Mouse (Mus musculus) layer of hippocampus, postnatal 14 days (tissue): ENCODE measurements around the gene Zfp810. TPM values are rescaled to one million over a fixed set of nuclear protein-coding genes. Genes with fewer than 3 reads are reported as not detected.
A peak's percentile ranks its signal among the peaks of the same experiment; 100 is the strongest.
"Not testable (repeated sequence)": the region's sequence is repeated elsewhere in the genome, so short reads cannot be mapped to it uniquely, and the experiment has no call there.

Experiments
- DNase-seq, 2 experiments: peaks; one replicate each; pipeline ENCODE4 v3.0.0; 2021 to 2022; ENCODE audit warnings: low spot score in 2 of 2, mixed read lengths in 1 of 2
- long read RNA-seq, 2 experiments: library from polyadenylated mRNA; stranded (forward); transcript quantifications; one replicate each; pipeline ENCODE4 v2.0.0; 2021
- total RNA-seq, 2 experiments: library from RNA; stranded (reverse); gene quantifications; 2 replicates each; pipeline ENCODE4 v1.2.3; 2021

Gene Zfp810
- 10 to 100 TPM; 16.0 to 22.6 TPM for total RNA-seq
- long read RNA-seq, experiment 1, partial matches to known transcripts: 0 of 20 reads
- long read RNA-seq, experiment 1, other reads (novel, unspliced or antisense): 16 of 20 reads
- long read RNA-seq, experiment 2, transcript Zfp810-201 (8 exons, 3,238 nt): major isoform, 7 of 18 reads
- long read RNA-seq, experiment 2, partial matches to known transcripts: 1 of 18 reads
- long read RNA-seq, experiment 2, other reads (novel, unspliced or antisense): 9 of 18 reads

DNA sequence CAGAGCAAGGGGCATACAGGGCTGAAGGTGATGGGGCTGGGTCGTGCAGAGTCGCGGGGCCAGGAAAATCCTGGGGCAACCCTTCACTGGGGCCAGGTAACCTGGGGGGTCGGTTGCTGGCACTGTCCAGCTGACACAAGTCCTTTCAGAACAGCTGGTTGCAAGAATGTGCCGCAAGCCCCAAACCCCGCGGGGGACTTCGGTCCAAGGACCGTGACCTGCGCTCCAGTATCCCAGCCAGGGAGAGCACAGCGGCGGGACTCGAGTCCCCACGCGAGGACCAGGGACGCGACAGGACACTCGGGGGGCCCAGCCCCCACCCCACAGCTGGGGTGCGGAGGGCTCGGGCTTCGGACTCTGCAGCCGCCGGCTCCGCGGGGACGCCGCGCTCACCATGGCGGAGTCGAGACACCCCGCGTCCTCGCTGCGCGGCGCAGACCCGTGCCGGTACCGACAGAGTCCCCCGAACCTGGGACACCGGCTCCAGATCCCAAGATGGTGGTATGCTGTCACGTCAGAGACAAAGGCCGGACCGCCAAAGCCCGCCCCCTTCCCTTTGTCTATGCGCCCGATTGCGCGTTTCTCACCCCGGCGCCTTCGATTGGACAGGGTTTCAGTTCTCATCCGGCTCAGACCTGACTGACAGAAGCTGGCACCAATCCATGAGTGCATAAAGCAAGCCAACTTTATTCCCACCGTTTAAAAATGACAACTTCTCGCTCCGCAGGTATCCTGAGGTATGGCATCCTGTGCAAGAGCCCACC, at the start of gene Zfp810:
Zfp810 (minus strand) TSS at position 493 of the 764 bp plus-strand sequence.
- DNase-seq: peak; percentile 92 to 97

DNA sequence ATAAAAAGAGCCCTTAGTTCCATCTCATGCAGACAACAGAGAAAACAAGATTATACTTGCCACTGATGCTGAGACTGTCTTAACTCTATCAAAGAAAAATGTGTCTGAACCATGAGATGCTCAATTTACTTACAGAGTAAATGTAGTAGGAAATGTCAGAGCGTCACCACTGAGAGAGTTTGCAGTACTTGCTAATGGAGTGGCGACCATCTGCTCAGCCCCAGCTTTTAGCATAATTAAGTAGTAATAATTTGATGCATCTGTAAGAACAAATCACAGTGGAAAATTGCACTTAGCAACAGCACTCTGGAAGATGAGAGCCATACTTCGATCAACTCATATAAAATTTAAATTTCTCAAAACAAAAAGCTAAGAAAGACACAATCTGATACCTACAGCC, 48.5 kb upstream of the Zfp810 start:
- no peak for DNase-seq

DNA sequence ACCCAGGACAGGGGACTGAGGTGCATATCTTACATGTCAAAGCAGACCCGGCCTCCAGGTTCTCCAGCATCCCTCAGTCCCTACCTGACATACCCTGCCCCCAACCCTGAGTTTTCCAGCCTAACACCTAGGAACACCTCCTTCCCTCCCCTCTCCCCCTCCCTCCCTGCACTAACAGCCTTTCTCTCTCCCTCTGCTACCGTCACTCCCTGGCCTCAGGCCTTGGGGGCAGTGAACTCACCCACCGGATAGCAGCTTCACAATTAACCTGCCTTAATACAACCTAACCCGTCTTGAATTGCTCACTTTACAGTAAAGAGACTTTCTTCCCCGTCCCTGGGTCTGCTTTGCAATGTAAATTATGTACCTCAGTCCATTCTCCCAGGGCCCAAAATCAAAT, 46.5 kb upstream of the Zfp810 start:
- DNase-seq: no peak

DNA sequence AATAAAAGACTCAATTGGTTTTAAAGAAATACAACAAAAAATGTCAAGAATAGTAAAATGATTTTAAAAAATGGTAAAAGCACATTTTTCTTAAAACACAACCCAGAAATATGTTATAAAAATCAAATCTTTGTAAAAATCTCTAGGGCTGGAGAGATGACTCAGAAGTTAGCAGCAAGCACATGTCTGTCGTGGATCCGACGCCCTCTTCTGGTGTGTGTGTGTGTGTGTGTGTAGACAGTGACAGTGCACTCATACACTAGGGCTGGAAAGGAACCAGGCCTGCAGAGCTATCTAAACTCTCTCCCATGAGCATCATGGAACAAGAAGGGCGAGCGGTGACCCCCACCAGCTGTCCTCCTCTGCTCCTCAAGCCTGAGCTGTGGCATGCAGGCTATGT, 46.0 kb upstream of the Zfp810 start:
- no peak for DNase-seq

DNA sequence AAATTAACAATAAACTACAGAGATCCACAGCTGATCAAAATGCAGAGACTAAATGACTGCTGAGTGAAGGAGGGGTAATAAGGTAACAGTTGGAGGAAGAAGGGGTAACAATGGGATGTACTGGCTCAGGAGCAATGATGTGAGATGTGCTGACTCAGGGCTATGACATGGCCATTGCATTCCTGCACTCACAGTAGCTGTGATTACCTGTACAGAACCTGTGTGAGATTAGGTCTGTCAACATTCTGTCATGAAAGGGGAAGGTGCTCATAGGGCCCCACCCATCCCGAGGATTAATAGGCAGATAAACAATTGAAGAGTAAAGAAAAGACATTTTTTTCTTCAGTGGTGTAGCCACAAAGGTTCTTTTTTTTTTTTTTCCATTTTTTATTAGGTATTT, 32.9 kb upstream of the Zfp810 start:
- DNase-seq: no peak

DNA sequence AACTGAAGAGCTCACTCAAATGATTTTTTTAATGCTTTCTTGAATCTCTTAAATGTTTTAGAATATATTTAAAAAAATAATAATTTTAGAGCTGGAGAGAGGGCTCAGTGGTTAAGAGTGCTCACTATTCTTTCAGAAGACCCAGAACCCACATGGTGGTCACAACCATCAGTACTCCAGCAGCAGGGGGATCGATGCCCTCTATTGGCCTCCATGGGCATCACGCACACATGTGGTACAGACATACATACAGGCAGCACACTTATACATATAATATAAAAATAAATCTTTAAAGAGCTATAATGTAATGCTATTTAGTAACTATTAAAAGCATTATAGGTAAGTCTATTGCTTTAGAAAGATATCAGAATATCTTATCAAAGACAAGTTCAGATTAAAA, 29.8 kb upstream of the Zfp810 start:
- no peak for DNase-seq

DNA sequence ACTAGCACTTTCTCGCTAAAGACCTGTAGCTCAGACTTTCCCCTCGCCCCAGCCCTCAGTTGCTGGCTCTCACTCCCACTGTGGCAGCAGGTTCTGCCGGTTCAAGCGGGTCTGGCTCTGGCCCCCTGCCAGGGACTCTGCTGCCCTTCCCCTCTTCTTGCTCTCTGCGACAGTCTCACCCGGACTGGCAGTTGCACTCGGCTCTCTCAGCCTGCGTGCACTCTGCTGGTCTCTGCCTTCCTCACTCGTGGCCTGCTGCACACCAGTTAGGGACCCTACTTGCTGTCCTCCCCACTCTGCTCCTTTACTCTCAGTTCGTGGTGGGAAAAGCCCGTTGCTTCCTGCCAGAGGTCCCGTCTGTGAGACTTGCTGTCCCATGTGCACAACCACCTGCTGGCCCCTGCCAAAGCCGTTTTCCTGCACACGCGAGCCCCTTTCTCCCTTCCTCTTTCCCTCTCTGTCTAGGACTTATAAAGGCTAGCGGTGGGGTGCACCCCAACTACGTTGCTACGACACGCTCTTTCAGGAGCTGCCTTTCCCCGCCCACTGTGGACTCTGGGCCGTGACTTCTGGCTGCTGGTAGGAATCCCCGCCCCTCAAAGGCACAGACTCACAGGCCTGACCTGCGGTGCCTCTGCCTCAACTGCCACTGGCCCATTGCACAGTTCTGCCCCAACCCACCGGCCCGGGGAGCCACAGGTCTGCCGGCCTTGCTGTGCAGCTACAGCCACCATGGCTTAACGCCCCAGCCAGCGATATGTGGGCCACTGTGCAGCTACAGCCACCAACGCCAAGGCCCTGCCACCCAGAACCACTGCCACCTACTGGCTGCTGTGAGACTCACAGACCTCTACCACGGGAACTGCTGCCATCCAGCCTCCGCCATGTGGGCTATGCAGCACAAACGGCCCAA, 20.3 kb upstream of the Zfp810 start:
- DNase-seq: peak; percentile 79 to 83

DNA sequence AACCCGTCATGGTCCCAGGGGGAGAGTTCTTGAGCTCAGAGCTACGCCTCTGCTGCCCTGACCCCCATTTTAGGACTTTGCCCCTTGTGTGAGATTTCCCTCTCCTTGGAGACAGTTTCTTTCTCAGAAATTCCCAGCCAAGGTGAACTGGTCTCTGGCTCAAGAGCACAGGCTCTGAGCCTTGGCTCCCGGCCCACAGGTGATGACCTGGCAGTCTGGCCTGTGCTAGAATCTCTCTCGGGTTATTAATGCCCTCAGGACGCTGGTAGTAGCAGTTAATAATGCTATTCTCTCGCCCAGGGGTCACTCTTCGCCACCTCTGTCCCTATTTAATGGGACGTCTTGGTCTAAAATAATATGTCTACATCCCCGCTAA, 19.6 kb upstream of the Zfp810 start:
- no peak for DNase-seq

DNA sequence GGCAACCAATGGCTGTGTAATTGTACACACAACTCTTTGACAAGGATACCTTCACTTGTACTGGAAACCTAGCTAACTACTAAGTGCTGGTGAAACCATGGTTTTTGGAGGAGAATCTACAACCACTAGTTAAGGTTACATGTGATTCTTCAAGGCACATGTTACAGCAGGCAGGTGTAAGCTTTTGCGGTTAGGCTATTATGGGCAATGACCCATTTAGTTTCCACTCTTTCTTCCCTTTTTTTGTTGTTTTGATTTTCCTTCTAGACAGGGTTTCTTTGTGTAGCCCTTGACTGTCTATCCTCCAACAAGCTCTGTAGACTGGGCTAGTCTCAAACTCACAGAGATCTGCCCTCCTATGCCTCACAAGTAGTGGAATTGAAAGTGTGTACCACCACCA, 17.1 kb upstream of the Zfp810 start:
- no peak for DNase-seq

DNA sequence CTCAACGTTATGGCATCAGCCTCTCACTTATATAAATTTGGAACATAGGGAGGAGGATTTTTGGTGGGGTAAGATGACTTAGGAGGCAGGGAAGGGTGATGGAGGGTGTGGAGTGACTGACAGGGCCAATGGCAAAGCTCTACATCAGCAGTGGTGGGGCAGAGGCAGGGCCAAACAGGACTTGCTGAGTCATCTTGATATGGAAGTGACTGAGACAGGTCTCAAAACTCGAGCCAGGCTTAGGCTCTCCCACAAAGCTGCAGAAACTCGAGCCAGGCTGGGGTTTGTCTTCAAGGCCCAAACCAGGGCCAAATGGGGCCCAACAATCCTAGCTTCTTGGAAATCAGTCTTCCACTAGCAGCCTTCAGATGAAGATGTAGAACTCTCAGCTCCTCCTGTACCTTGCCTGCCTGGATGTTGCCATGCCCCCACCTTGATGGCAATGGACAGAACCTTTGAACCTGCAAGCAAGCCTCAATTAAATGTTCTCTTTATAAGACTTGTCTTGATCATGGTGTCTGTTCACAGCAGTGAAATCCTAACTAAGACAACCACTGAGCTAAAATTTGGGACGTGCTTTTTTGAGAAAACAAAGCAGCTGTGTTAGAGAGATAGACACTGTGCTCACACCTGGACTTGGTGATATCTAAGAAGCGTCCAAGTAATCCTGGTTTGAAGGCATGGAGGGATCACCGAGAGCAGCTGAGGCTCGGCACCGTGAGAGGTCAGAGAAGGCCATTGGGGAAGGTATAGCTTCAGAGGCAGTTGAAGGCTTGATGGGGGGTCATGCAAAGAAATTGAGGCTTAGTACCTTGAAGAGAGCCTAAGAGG, 15.1 kb upstream of the Zfp810 start:
- DNase-seq: no peak

DNA sequence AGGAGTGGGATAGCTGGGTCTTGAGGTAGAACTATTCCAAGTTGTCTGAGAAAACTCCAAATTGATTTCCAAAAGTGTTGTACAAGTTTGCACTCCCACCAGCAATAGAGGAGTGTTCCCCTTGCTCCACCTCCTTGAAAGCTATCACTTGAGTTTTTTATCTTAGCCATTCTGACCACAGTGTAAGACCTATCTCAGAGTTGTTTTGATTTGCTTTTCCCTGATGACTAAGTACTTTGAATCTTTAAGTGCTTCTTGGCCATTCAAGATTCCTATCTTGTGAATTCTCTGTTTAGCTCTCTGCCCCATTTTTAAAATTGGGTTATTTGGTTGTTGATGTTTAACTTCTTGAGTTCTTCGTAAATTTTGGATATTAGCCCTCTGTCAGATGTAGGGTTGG, 11.7 kb upstream of the Zfp810 start:
- no peak for DNase-seq

DNA sequence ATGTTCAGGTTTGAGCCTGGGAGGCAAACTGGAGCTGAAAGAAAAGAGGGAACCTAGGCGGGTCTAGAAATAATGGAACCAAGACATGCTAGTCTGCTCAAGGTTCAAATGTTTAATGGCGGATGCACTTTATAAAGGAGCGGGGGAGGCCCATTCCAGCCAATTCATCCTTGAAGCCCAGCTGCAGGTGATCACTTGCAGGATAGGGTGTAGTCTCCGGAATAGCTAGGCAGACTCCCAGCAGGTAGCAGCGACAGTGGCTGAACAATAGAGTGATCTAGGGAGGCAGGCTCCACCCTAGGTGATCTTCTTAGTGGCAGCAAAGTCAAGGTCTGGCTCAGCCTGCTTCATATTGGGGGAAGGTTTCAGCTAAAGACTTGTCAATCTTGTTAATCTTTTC, 8.6 kb upstream of the Zfp810 start:
- DNase-seq: not testable (repeated sequence)

DNA sequence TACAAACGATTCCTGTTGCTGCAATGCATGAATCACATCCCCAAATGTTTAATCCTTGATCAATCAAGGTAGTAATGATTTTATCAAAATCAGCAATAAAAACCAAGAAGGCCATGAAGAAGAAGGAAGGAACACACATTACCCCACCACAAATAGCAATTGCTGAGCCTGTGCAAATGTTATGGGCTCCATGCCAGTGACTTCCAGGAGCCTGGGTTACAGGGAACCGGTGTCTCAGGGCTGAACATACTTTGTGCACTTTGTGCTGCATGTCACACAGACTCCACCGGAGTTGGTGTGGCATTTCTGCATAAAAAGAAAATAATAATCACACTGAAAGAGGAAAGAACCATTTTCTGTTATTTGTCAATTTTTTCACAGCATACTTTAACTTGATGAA, 6.6 kb upstream of the Zfp810 start:
- DNase-seq: no peak

DNA sequence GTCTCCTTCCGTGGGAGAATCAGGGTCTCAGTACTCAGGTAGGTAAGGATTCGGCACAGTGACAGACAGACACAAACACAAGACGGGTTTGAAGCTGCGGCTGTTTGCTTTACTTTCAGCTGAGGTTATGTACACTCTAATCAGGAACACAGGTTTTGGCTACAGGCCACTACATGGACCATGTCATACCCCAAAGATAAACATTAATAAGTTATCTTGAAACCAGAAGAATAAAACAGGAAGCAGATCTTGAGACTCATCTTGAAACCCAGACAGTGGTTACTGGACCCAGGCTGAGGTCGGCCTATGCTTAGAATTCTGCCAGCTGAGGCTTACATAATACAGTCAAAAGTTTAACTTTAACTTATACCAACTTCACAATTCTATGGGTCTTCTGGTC, 5.8 kb upstream of the Zfp810 start:
- DNase-seq: no peak

DNA sequence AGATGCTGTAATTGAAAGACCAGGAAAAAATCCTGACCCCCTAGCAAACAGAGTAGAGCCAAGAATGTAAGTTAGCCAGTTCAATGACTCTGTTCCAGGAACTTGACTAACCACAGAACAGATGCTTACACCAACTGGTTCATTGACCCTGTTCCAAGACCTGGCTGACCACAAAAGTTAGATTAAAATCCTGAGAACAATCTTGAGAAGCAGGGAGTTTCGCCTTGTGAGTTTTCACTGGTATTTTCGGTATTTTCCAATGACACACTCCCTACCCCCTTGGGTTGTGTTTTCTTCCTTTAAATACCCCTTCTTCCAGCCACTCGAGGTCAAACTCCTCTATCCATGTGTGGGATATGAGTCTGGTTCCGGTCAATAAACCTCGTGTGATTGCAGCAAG, 2.2 kb upstream of the Zfp810 start:
- no peak for DNase-seq

DNA sequence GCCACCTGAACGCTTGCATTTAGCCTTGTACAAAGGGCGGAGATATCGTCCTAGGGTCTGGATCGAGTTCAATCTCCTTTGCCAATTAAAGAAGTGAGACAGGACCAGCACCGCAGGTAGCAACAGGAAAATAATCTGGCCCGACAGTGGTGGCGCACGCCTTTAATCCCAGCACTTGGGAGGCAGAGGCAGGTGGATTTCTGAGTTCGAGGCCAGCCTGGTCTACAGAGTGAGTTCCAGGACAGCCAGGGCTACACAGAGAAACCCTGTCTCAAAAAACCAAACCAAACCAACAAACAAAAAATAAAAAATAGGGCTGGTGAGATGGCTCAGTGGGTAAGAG, 443 bp upstream of the Zfp810 start:
- DNase-seq: not testable (repeated sequence)

DNA sequence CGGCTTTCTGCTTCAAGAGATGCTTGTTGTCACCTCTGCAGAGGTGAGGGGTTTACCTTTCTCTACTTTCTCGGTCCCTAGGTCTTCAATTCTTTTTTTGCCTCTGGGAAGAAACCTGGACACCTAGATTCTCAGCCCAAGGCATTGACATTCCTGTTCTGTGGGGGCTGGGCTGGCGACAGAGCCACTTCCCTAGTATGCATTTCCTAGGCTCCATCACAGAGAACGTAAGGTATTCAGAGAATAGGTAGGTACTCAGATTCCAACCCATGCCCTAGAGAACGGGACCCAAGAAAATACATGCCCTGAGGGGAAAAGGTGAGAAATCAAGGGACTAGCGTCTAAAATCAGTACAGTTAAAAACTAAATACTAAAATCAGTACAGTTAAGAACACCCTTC, 722 bp downstream of the Zfp810 start:
- no peak for DNase-seq

DNA sequence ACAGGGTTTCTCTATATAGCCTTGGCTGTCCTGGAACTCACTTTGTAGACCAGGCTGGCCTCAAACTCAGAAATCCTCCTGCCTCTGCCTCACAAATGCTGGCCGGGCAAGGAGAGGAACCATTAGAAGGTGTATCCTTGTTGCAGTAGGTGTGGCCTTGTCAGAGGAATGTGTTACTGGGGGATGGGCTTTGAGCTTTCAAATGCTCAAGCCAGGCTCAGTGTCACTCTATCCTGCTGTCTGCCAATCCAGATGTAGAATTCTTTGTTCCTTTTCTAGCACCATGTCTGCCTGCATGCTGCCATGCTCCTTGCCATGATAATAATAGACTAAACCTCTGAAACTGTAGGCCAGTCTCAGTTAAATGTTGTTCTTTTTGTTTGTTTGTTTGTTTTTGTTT, 5.2 kb downstream of the Zfp810 start:
- no peak for DNase-seq

DNA sequence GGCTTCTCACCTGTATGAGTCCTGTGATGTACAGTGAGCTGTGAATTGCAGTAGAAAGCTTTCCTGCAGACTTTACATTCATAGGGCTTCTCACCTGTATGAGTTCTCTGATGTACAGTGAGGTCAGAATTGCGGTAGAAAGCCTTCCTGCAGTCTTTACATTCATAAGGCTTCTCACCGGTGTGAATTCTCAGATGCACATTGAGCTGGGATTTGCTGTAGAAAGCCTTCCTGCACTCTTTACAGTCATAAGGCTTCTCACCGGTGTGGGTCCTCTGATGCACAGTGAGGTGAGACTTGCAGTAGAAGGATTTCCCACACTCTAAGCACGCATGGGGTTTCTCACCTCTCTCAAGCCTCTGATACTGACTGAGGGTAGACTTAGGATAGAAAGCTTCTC, 28.7 kb downstream of the Zfp810 start:
- DNase-seq: no peak

DNA sequence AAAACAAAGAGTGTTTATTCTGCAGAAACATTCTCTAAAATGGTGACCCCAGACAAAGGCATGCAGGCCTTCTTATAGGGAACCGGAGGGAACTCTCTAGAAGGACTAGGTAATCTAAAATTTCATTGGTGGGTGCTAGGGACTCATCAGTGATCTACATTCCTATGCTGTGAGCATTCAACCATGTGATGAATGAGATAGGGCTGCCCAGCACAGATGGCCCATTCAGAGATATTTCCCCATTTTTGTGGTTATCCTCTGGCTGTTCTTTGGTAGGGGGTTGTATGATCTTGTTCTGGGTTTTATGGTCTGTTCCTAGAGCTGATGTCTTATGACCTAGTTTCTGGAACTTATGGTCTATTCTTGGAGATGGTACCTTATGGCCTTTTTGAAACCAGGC, 38.6 kb downstream of the Zfp810 start:
- DNase-seq: no peak

DNA sequence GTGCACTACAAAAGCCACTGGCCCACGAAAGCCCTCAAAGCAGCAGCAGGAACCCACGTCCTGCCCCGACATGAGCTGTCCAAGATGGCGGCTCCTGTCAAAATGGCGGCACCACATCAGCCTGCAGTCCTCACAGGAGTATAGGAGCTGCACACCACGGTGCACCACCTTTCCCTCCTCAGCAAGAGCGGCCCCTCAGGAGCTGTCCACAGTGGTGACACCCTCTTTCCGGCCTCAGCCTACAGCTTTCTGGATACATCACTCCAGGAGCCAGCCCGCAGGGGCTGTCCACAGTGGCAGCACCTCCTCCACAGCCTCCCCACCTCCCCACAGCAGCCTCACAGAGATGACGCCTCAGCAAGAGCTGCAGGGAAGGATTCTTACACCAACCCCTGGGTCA, 44.8 kb downstream of the Zfp810 start:
- DNase-seq: no peak
